Mouse (Mus musculus) cerebellum, adult 2 months (tissue): ENCODE results near the gene Stpg1.

Source experiments
- CTCF ChIP-seq: fragments of 200-500 bp; IDR thresholded peaks from 2 replicates; pipeline ENCODE4 v1.5.1; 2011; ENCODE audit warnings: low read depth, mild to moderate bottlenecking, control low read depth, low read length, moderate library complexity, borderline replicate concordance; ENCODE audit not compliant: insufficient read depth
- POLR2A ChIP-seq: fragments of 200-500 bp; IDR thresholded peaks from 2 replicates; pipeline ENCODE4 v1.6.1; 2011; ENCODE audit warnings: low read length, control low read depth, borderline replicate concordance; ENCODE audit not compliant: insufficient read depth

GRCm38 (mm10) chr4:135539056-135539455 lies 44.5 kb downstream of the Stpg1 start:
- TF ChIP-seq CTCF (no peak), POLR2A (no peak)
